Mouse (Mus musculus): ENCODE data around the gene Dkk1. TPM values are rescaled to one million over a fixed set of nuclear protein-coding genes. Genes with fewer than 3 reads are reported as not detected.

Dkk1 gene
- not detected for polyA plus RNA-seq (2014; fragmentation: Illumina TruSeq; extraction: RNeasy Lipid Tissue Mini Kit (QIAGEN cat#74804); ENCODE audit: low read depth, low replicate concordance)

DNA sequence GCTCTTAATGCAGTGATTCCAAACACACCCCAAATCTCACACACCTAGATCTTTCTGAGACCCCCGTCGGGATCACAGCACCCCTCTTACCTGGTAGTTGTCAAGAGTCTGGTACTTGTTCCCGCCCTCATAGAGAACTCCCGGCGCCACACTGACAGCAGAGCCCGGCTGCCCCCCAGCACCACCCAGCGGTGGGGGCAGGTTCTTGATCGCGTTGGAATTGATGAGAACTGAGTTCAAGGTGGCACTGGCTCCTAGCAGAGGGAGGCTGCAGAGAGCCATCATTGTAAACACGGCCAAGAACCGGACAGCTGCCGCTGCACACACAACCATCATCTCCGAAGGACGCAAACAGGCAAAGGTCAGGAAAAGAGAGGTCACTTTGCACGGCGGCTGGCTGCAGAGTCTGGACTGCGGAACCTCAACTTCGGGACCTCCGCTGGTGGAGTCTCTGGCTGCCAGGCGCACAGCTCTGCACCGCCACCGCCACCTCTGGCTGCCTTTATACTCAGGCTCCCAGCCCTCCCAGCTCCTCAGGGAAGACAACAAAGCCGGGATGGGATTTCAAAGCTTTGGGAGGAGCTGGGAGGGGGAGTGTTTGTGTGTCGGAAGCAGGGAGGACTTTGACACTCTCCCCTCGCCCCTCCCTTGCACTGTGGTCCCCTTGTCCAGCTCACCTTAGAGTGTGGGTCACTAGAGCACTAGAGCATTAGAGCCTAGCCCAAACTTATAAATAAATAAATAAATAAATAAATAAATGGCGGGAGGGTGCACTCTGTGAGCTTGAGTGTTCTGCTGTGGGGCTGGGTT is at the start of gene Dkk1:
Gene Dkk1, minus strand, starts transcription at position 622 of the 810 bp plus-strand sequence.

